Mouse (Mus musculus): ENCODE results near the gene Mbnl2. TPM values are rescaled to one million over a fixed set of nuclear protein-coding genes. Genes with fewer than 3 reads are reported as not detected.

The Mbnl2 gene
- total and polyA plus RNA-seq, 3 experiments = 5.6 to 8.6 TPM; not detected in 1

- DNase-seq (ENCODE audit: low read depth, low spot score) = no peak
- H3K36me3 ChIP-seq (ENCODE audit: control insufficient read depth in 1 of 2, insufficient read depth in 2 of 2, low read length in 2 of 2) = no peaks in the 10 kb centered on the region
- TF ChIP-seq RCOR1 (IDR thresholded peaks at IDR 0.05; ENCODE audit: low read depth, low read length) = no peak
- TF ChIP-seq UBTF (IDR thresholded peaks at IDR 0.05; ENCODE audit: borderline replicate concordance, insufficient read depth, low read depth, low read length) = no peak
- no peak for TF ChIP-seq MAX (IDR thresholded peaks at IDR 0.05; ENCODE audit: low read length)
- TF ChIP-seq MAFK (IDR thresholded peaks at IDR 0.05; ENCODE audit: borderline replicate concordance, low read depth, low read length) = no peak
- no peak for TF ChIP-seq TCF12 (IDR thresholded peaks at IDR 0.05; ENCODE audit: low read depth, low read length)
- TF ChIP-seq ZMIZ1 (IDR thresholded peaks at IDR 0.05; ENCODE audit: low read depth, low read length) = no peak
- TF ChIP-seq BHLHE40 (IDR thresholded peaks at IDR 0.05; ENCODE audit: borderline replicate concordance, low read depth, low read length) = no peak
- no peak for TF ChIP-seq JUND (IDR thresholded peaks at IDR 0.05; ENCODE audit: low read depth, low read length)
- TF ChIP-seq E2F4 (IDR thresholded peaks at IDR 0.05; ENCODE audit: borderline replicate concordance, low read depth, low read length) = no peak
- no peak for TF ChIP-seq SMC3 (IDR thresholded peaks at IDR 0.05; ENCODE audit: low read depth, low read length)
- no peak for TF ChIP-seq USF1 (IDR thresholded peaks at IDR 0.05; ENCODE audit: low read depth, low read length)
- TF ChIP-seq ELF1 (IDR thresholded peaks at IDR 0.05; ENCODE audit: low read depth, low read length) = no peak
- TF ChIP-seq CHD1 (IDR thresholded peaks at IDR 0.05; ENCODE audit: low read depth, low read length) = no peak
- no peak for TF ChIP-seq ETS1 (IDR thresholded peaks at IDR 0.05; ENCODE audit: low read depth, low read length)
- no peak for TF ChIP-seq USF2 (IDR thresholded peaks at IDR 0.05; ENCODE audit: borderline replicate concordance in 1 of 2, insufficient read depth in 1 of 2, low read depth in 1 of 2, low read length in 2 of 2)
- no peak for TF ChIP-seq POLR2A (IDR thresholded peaks at IDR 0.05; ENCODE audit: control insufficient read depth in 1 of 2, insufficient read depth in 1 of 2, low read depth in 1 of 2, low read length in 2 of 2, poor library complexity in 1 of 2)
- no peak for TF ChIP-seq GABPA (IDR thresholded peaks at IDR 0.05; ENCODE audit: low read depth, low read length)
- TF ChIP-seq POLR2AphosphoS2 (IDR thresholded peaks at IDR 0.05; ENCODE audit: low read length) = no peak
- TF ChIP-seq TAL1 (IDR thresholded peaks at IDR 0.05; ENCODE audit: low read length) = no peak
- no peak overlapping the region for H3K9ac ChIP-seq (ENCODE audit: control insufficient read depth, low read depth, low read length, poor library complexity, severe bottlenecking)
- H3K79me2 ChIP-seq (ENCODE audit: control insufficient read depth, insufficient read depth, low read length, poor library complexity) = no peaks in the 10 kb centered on the region
- H3K27me3 ChIP-seq (ENCODE audit: control insufficient read depth in 1 of 2, insufficient read depth in 2 of 2, low read length in 2 of 2) = no peaks in the 10 kb centered on the region
- no peak overlapping the region for H3K4me3 ChIP-seq (ENCODE audit: control insufficient read depth in 1 of 2, insufficient read depth in 1 of 2, low read depth in 2 of 2, low read length in 2 of 2)
- no peaks in the 10 kb centered on the region for H3K9me3 ChIP-seq (replicated peaks; ENCODE audit: insufficient read depth, low read length)
- no peaks in the 10 kb centered on the region for H3K4me1 ChIP-seq (ENCODE audit: control insufficient read depth in 1 of 2, insufficient read depth in 2 of 2, low read length in 2 of 2)
- no peak overlapping the region for H3K27ac ChIP-seq (ENCODE audit: control insufficient read depth, low read depth, low read length)
Measured at GRCm38 (mm10) chr14:120379716-120380115, 104.2 kb downstream of the Mbnl2 start.

- Histone ChIP-seq H3K4me1 (ENCODE audit: control insufficient read depth in 1 of 2, insufficient read depth in 2 of 2, low read length in 2 of 2) (no peaks in the 10 kb centered on the region), H3K9ac (ENCODE audit: control insufficient read depth, low read depth, low read length, poor library complexity, severe bottlenecking) (no peak overlapping the region), H3K4me3 (ENCODE audit: control insufficient read depth in 1 of 2, insufficient read depth in 1 of 2, low read depth in 2 of 2, low read length in 2 of 2) (no peak overlapping the region), H3K27me3 (ENCODE audit: control insufficient read depth in 1 of 2, insufficient read depth in 2 of 2, low read length in 2 of 2) (no peaks in the 10 kb centered on the region), H3K27ac (ENCODE audit: control insufficient read depth, low read depth, low read length) (no peak overlapping the region), H3K79me2 (ENCODE audit: control insufficient read depth, insufficient read depth, low read length, poor library complexity) (no peaks in the 10 kb centered on the region), H3K9me3 (replicated peaks; ENCODE audit: insufficient read depth, low read length) (no peaks in the 10 kb centered on the region), H3K36me3 (ENCODE audit: control insufficient read depth in 1 of 2, insufficient read depth in 2 of 2, low read length in 2 of 2) (no peaks in the 10 kb centered on the region)
- TF ChIP-seq GABPA (IDR thresholded peaks at IDR 0.05; ENCODE audit: low read depth, low read length) = no peak
- TF ChIP-seq CHD1 (IDR thresholded peaks at IDR 0.05; ENCODE audit: low read depth, low read length) = no peak
- DNase-seq (ENCODE audit: low read depth, low spot score) = no peak
Measured at GRCm38 (mm10) chr14:120381378-120382134, 106.1 kb downstream of the Mbnl2 start.

Data from MEL (cell line).